Mouse (Mus musculus): ENCODE data around the gene Mthfd1l. TPM values are rescaled to one million over a fixed set of nuclear protein-coding genes. Genes with fewer than 3 reads are reported as not detected.

The Mthfd1l gene
- polyA plus RNA-seq, 1 experiment from 2014 or later: 19.5 TPM

- H3K27ac ChIP-seq: no peak overlapping the region
- no peaks in the 10 kb centered on the region for H3K4me1 ChIP-seq
- H3K27me3 ChIP-seq (ENCODE audit: low read depth, poor library complexity, severe bottlenecking): no peaks in the 10 kb centered on the region
- WGBS: 91% methylated on average over 6 of the region's 6 CpGs
- no peak for DNase-seq (ENCODE audit: low spot score)
- no peaks in the 10 kb centered on the region for H3K36me3 ChIP-seq
- H3K9me3 ChIP-seq (replicated peaks): no peaks in the 10 kb centered on the region
- H3K4me3 ChIP-seq: no peak overlapping the region
Observed at GRCm38 (mm10) chr10:3949306-3949705, 23.6 kb upstream of the Mthfd1l start.

- H3K9me3 ChIP-seq (replicated peaks): no peaks in the 10 kb centered on the region
- H3K36me3 ChIP-seq: peaks cover 19% of the 10 kb centered on the region
- 0 out of 2 replicates have a peak, but pooled peaks cover 2% of the 10 kb centered on the region for H3K4me1 ChIP-seq
- WGBS: 90% methylated on average over 22 of the region's 22 CpGs
- no peaks in the 10 kb centered on the region for H3K27me3 ChIP-seq (ENCODE audit: low read depth, poor library complexity, severe bottlenecking)
- no peak overlapping the region for H3K27ac ChIP-seq
- no peak overlapping the region for H3K4me3 ChIP-seq
- no peak for DNase-seq (ENCODE audit: low spot score)
Observed at GRCm38 (mm10) chr10:3956471-3956870, 16.4 kb upstream of the Mthfd1l start.

GRCm38 (mm10) chr10:3958591-3958990 is 14.3 kb upstream of the Mthfd1l start:
- 0 out of 2 replicates have a peak, but pooled peaks cover 2% of the 10 kb centered on the region for H3K4me1 ChIP-seq
- DNase-seq (ENCODE audit: low spot score): no peak
- no peak overlapping the region for H3K27ac ChIP-seq
- 83% methylated on average over 5 of the region's 5 CpGs for WGBS
- no peaks in the 10 kb centered on the region for H3K9me3 ChIP-seq (replicated peaks)
- H3K27me3 ChIP-seq (ENCODE audit: low read depth, poor library complexity, severe bottlenecking): no peaks in the 10 kb centered on the region
- peaks cover 19% of the 10 kb centered on the region for H3K36me3 ChIP-seq
- H3K4me3 ChIP-seq: no peak overlapping the region

GRCm38 (mm10) chr10:3969026-3969425 is 3.9 kb upstream of the Mthfd1l start:
- Histone ChIP-seq H3K9me3 (replicated peaks) (no peaks in the 10 kb centered on the region), H3K36me3 (no peaks in the 10 kb centered on the region), H3K27ac (no peak overlapping the region), H3K27me3 (ENCODE audit: low read depth, poor library complexity, severe bottlenecking) (no peaks in the 10 kb centered on the region), H3K4me1 (peaks cover 16% of the 10 kb centered on the region), H3K4me3 (no peak overlapping the region)
- no peak for DNase-seq (ENCODE audit: low spot score)
- WGBS: 40% methylated on average over 3 of the region's 3 CpGs

- Histone ChIP-seq H3K4me1 (peaks cover 40% of the 10 kb centered on the region), H3K4me3 (peak overlapping the region; percentile 76; the same call in 1 of the 2 replicates), H3K36me3 (no peaks in the 10 kb centered on the region), H3K9me3 (replicated peaks) (no peaks in the 10 kb centered on the region), H3K27me3 (ENCODE audit: low read depth, poor library complexity, severe bottlenecking) (no peaks in the 10 kb centered on the region), H3K27ac (no peak overlapping the region; the same call in 1 of the 2 replicates)
- WGBS: 90% methylated on average over 9 of the region's 9 CpGs
- no peak for DNase-seq (ENCODE audit: low spot score)
Observed at GRCm38 (mm10) chr10:3972237-3972636, 681 bp upstream of the Mthfd1l start.

GRCm38 (mm10) chr10:3973589-3974070 is 712 bp downstream of the Mthfd1l start:
- peak; percentile 89 for DNase-seq (ENCODE audit: low spot score)
- Histone ChIP-seq H3K27ac (peak overlapping the region; percentile 96), H3K36me3 (peaks cover 5% of the 10 kb centered on the region; the same call in 1 of the 2 replicates), H3K27me3 (ENCODE audit: low read depth, poor library complexity, severe bottlenecking) (no peaks in the 10 kb centered on the region), H3K4me3 (peak overlapping the region; percentile 76), H3K9me3 (replicated peaks) (no peaks in the 10 kb centered on the region), H3K4me1 (peaks cover 40% of the 10 kb centered on the region)
- WGBS: 1% methylated on average over 39 of the region's 39 CpGs

GRCm38 (mm10) chr10:3974380-3974779 is 1.5 kb downstream of the Mthfd1l start:
- peak overlapping the region; percentile 76; the same call in 1 of the 2 replicates for H3K4me3 ChIP-seq
- H3K27me3 ChIP-seq (ENCODE audit: low read depth, poor library complexity, severe bottlenecking): no peaks in the 10 kb centered on the region
- peaks cover 37% of the 10 kb centered on the region for H3K4me1 ChIP-seq
- no peaks in the 10 kb centered on the region for H3K9me3 ChIP-seq (replicated peaks)
- WGBS: 78% methylated on average over 3 of the region's 3 CpGs
- peaks cover 12% of the 10 kb centered on the region for H3K36me3 ChIP-seq
- H3K27ac ChIP-seq: no peak overlapping the region
- no peak for DNase-seq (ENCODE audit: low spot score)

GRCm38 (mm10) chr10:3975898-3976622 is 3.1 kb downstream of the Mthfd1l start:
- H3K9me3 ChIP-seq (replicated peaks): no peaks in the 10 kb centered on the region
- H3K4me3 ChIP-seq: no peak overlapping the region
- H3K36me3 ChIP-seq: peaks cover 29% of the 10 kb centered on the region
- DNase-seq (ENCODE audit: low spot score): no peak
- H3K27me3 ChIP-seq (ENCODE audit: low read depth, poor library complexity, severe bottlenecking): no peaks in the 10 kb centered on the region
- WGBS: 55% methylated on average over 6 of the region's 6 CpGs
- no peak overlapping the region for H3K27ac ChIP-seq
- peaks cover 37% of the 10 kb centered on the region for H3K4me1 ChIP-seq

- no peak overlapping the region for H3K4me3 ChIP-seq
- H3K9me3 ChIP-seq (replicated peaks): no peaks in the 10 kb centered on the region
- 91% methylated on average over 4 of the region's 4 CpGs for WGBS
- H3K27me3 ChIP-seq (ENCODE audit: low read depth, poor library complexity, severe bottlenecking): no peaks in the 10 kb centered on the region
- H3K4me1 ChIP-seq: peaks cover 37% of the 10 kb centered on the region
- peaks cover 35% of the 10 kb centered on the region for H3K36me3 ChIP-seq
- no peak overlapping the region for H3K27ac ChIP-seq
- no peak for DNase-seq (ENCODE audit: low spot score)
Observed at GRCm38 (mm10) chr10:3976623-3977010, 3.7 kb downstream of the Mthfd1l start.

GRCm38 (mm10) chr10:3978326-3978725 is 5.4 kb downstream of the Mthfd1l start:
- WGBS: 90% methylated on average over 3 of the region's 3 CpGs
- H3K36me3 ChIP-seq: peaks cover 44% of the 10 kb centered on the region
- no peaks in the 10 kb centered on the region for H3K27me3 ChIP-seq (ENCODE audit: low read depth, poor library complexity, severe bottlenecking)

GRCm38 (mm10) chr10:3978792-3979488 is 6.0 kb downstream of the Mthfd1l start:
- Histone ChIP-seq H3K27me3 (ENCODE audit: low read depth, poor library complexity, severe bottlenecking) (no peaks in the 10 kb centered on the region), H3K4me3 (no peak overlapping the region), H3K4me1 (peaks cover 26% of the 10 kb centered on the region), H3K36me3 (peaks cover 44% of the 10 kb centered on the region), H3K27ac (no peak overlapping the region), H3K9me3 (replicated peaks) (no peaks in the 10 kb centered on the region)
- DNase-seq (ENCODE audit: low spot score): no peak
- WGBS: 93% methylated on average over 5 of the region's 5 CpGs

More at GRCm38 (mm10) chr10:3978326-3978725, 5.4 kb downstream of the Mthfd1l start:
- DNase-seq (ENCODE audit: low spot score): no peak
- Histone ChIP-seq H3K4me3 (no peak overlapping the region), H3K27ac (no peak overlapping the region), H3K9me3 (replicated peaks) (no peaks in the 10 kb centered on the region), H3K4me1 (peaks cover 27% of the 10 kb centered on the region)

GRCm38 (mm10) chr10:3980231-3980630 is 7.3 kb downstream of the Mthfd1l start:
- no peak overlapping the region for H3K4me3 ChIP-seq
- no peak for DNase-seq (ENCODE audit: low spot score)
- no peaks in the 10 kb centered on the region for H3K9me3 ChIP-seq (replicated peaks)
- WGBS: 91% methylated on average over 4 of the region's 4 CpGs
- peaks cover 14% of the 10 kb centered on the region for H3K4me1 ChIP-seq
- peaks cover 55% of the 10 kb centered on the region for H3K36me3 ChIP-seq
- no peaks in the 10 kb centered on the region for H3K27me3 ChIP-seq (ENCODE audit: low read depth, poor library complexity, severe bottlenecking)
- no peak overlapping the region for H3K27ac ChIP-seq

- Histone ChIP-seq H3K36me3 (peaks cover 67% of the 10 kb centered on the region), H3K4me3 (no peak overlapping the region), H3K4me1 (no peaks in the 10 kb centered on the region), H3K27me3 (ENCODE audit: low read depth, poor library complexity, severe bottlenecking) (no peaks in the 10 kb centered on the region), H3K27ac (no peak overlapping the region), H3K9me3 (replicated peaks) (no peaks in the 10 kb centered on the region)
- WGBS: 95% methylated on average over 6 of the region's 6 CpGs
- no peak for DNase-seq (ENCODE audit: low spot score)
Observed at GRCm38 (mm10) chr10:3990295-3990883, 17.5 kb downstream of the Mthfd1l start.

Data from limb, embryonic 10.5 days (tissue).